34 mouse cellular contexts compared by ENCODE assay signal in genomic region chr5:140455466-140455865, GRCm38 (mm10). TPM values are rescaled to one million over a fixed set of nuclear protein-coding genes. Genes with fewer than 3 reads are reported as not detected.
DNase-seq lines count a peak whose midpoint lies in the region; ATAC-seq and TF ChIP-seq lines count a peak whose summit lies in the region.
"Had no signal": no experiment of that assay in that cellular context is flagged by ENCODE, and none has a peak within 500 bp of the region (broad histone marks: within the 10 kb centered on the region; RNA-seq: fewer than 3 reads in every experiment).

No protein-coding gene starts in this region.

- H3K9me3 ChIP-seq in heart, embryonic 13.5 days, result no peaks in the 10 kb centered on the region
- no peaks in the 10 kb centered on the region for H3K9me3 ChIP-seq in lung, embryonic 14.5 days (ENCODE audit: low read depth, low read length)
- H3K9me3 ChIP-seq: embryonic facial prominence, embryonic 10.5 days; embryonic facial prominence, embryonic 15.5 days; forebrain, embryonic 13.5 days; heart, embryonic 15.5 days; hindbrain, embryonic 10.5 days; intestine, embryonic 15.5 days; lung, embryonic 15.5 days; megakaryocyte, embryonic 14.5 days; midbrain, embryonic 12.5 days; stomach, embryonic 15.5 days had no signal

- no peak overlapping the region for H3K4me3 ChIP-seq in heart, embryonic 13.5 days
- H3K4me3 ChIP-seq in lung, embryonic 14.5 days (ENCODE audit: low read depth, low read length), result no peak overlapping the region
- H3K4me3 ChIP-seq: embryonic facial prominence, embryonic 10.5 days; embryonic facial prominence, embryonic 15.5 days; forebrain, embryonic 13.5 days; gastrocnemius, adult 2 months; heart, embryonic 15.5 days; hindbrain, embryonic 10.5 days; intestine, embryonic 15.5 days; lung, embryonic 15.5 days; megakaryocyte, embryonic 14.5 days; midbrain, embryonic 12.5 days; stomach, embryonic 15.5 days had no signal

- peaks cover 8% of the 10 kb centered on the region for H3K4me1 ChIP-seq in heart, embryonic 13.5 days
- H3K4me1 ChIP-seq in lung, embryonic 14.5 days (ENCODE audit: insufficient read depth), result no peaks in the 10 kb centered on the region
- H3K4me1 ChIP-seq: embryonic facial prominence, embryonic 10.5 days; embryonic facial prominence, embryonic 15.5 days; forebrain, embryonic 13.5 days; hindbrain, embryonic 10.5 days; intestine, embryonic 15.5 days; lung, embryonic 15.5 days; midbrain, embryonic 12.5 days; stomach, embryonic 15.5 days had no signal

- ATAC-seq in heart, embryonic 13.5 days (ENCODE audit: extremely low read depth, insufficient number of reproducible peaks, low FRiP score, low TSS enrichment), result no peak
- ATAC-seq in lung, embryonic 14.5 days (ENCODE audit: insufficient read depth), result no peak; the same call in 1 of the 2 replicates
- ATAC-seq: forebrain, embryonic 13.5 days; hindbrain, embryonic 16.5 days; intestine, embryonic 15.5 days had no signal

- no peak for TF ChIP-seq POLR2A in brain, embryonic 14.5 days (IDR thresholded peaks at IDR 0.05; ENCODE audit: borderline replicate concordance, extremely low read depth, insufficient read depth, insufficient read length, poor library complexity, severe bottlenecking)

- H3K9ac ChIP-seq in heart, embryonic 13.5 days, result peak overlapping the region; percentile 37; the same call in 1 of the 2 replicates
- no peak overlapping the region for H3K9ac ChIP-seq in lung, embryonic 14.5 days
- H3K9ac ChIP-seq: embryonic facial prominence, embryonic 15.5 days; forebrain, embryonic 13.5 days; heart, embryonic 15.5 days; intestine, embryonic 15.5 days; liver, embryonic 14.5 days; lung, embryonic 15.5 days; midbrain, embryonic 12.5 days; stomach, embryonic 15.5 days had no signal

- intact Hi-C loops in heart, postnatal 25 days (cut with DNase I), result no loop called here

- no peaks in the 10 kb centered on the region for H3K36me3 ChIP-seq in heart, embryonic 13.5 days
- no peaks in the 10 kb centered on the region for H3K36me3 ChIP-seq in lung, embryonic 14.5 days (ENCODE audit: insufficient read depth)
- H3K36me3 ChIP-seq: embryonic facial prominence, embryonic 10.5 days; embryonic facial prominence, embryonic 15.5 days; heart, embryonic 15.5 days; hindbrain, embryonic 10.5 days; intestine, embryonic 15.5 days; lung, embryonic 15.5 days; midbrain, embryonic 12.5 days; stomach, embryonic 15.5 days had no signal

- WGBS in heart, embryonic 13.5 days, result 53% methylated on average over 2 of the region's 2 CpGs
- WGBS in lung, embryonic 14.5 days, result 56% methylated on average over 2 of the region's 2 CpGs

- no peak overlapping the region for H3K4me2 ChIP-seq in heart, embryonic 13.5 days
- no peak overlapping the region for H3K4me2 ChIP-seq in lung, embryonic 14.5 days
- H3K4me2 ChIP-seq: embryonic facial prominence, embryonic 15.5 days; forebrain, embryonic 13.5 days; heart, embryonic 15.5 days; intestine, embryonic 15.5 days; lung, embryonic 15.5 days; midbrain, embryonic 12.5 days; stomach, embryonic 15.5 days had no signal

- DNase-seq in heart, postnatal 25 days (ENCODE audit: low spot score), result no peak
- peak; percentile 46 for DNase-seq in lung, embryonic 14.5 days
- no peak for DNase-seq in lung, postnatal 14 days
- DNase-seq in MN1 (ENCODE audit: low spot score), result peak; percentile 48
- DNase-seq in brain, embryonic 14.5 days (ENCODE audit: low read depth), result peak; percentile 37
- DNase-seq: adrenal gland, postnatal 25 days; B cell, adult 2 months; cerebellum, adult 18-20 months; cerebellum, postnatal 25 days; gastrocnemius, adult 2 months; gastrocnemius, postnatal 36 days; heart, adult 18-20 months; kidney, adult 2 months; kidney, postnatal 4 days; layer of hippocampus, postnatal 36 days; liver; lung, postnatal 4 days; right cerebral cortex, postnatal 25 days had no signal

- no peaks in the 10 kb centered on the region for H3K27me3 ChIP-seq in heart, embryonic 13.5 days (replicated peaks)
- H3K27me3 ChIP-seq in lung, embryonic 14.5 days (ENCODE audit: insufficient read depth, low read length), result no peaks in the 10 kb centered on the region
- H3K27me3 ChIP-seq: embryonic facial prominence, embryonic 15.5 days; forebrain, embryonic 13.5 days; heart, embryonic 15.5 days; intestine, embryonic 15.5 days; lung, embryonic 15.5 days; midbrain, embryonic 12.5 days; stomach, embryonic 15.5 days had no signal

- no peak overlapping the region for H3K27ac ChIP-seq in heart, embryonic 13.5 days (replicated peaks)
- no peak overlapping the region for H3K27ac ChIP-seq in lung, embryonic 14.5 days (ENCODE audit: low read depth)
- H3K27ac ChIP-seq: embryonic facial prominence, embryonic 10.5 days; embryonic facial prominence, embryonic 15.5 days; forebrain, embryonic 13.5 days; gastrocnemius, adult 2 months; heart, embryonic 15.5 days; hindbrain, embryonic 10.5 days; intestine, embryonic 15.5 days; kidney, postnatal 0 days; liver, embryonic 14.5 days; lung, embryonic 15.5 days; midbrain, embryonic 12.5 days; stomach, embryonic 15.5 days had no signal

- no peak for TF ChIP-seq CTCF in lung, embryonic 14.5 days (IDR thresholded peaks at IDR 0.05; ENCODE audit: low read depth)
- TF ChIP-seq CTCF in brain, embryonic 14.5 days (IDR thresholded peaks at IDR 0.05; ENCODE audit: borderline replicate concordance, extremely low read depth, insufficient read depth, insufficient read length), result no peak

RNA-seq across cellular contexts. Expression of gene Gm4869, which starts 10.0 kb away (rescaled TPM):
- polyA plus RNA-seq in heart, embryonic 13.5 days (2015; fragmentation: Nextera tagmentation; extraction: Ambion mirVana), result 0.07 and 0.08 TPM in 2 replicates
- not detected for total RNA-seq in heart, postnatal 25 days (2021)
- polyA plus RNA-seq in lung, embryonic 14.5 days (2014; fragmentation: Nextera tagmentation; extraction: Ambion mirVana), result not detected in 2 replicates
- polyA plus RNA-seq in brain, embryonic 14.5 days (2012; rRNA removed), result 0.10 and 0.12 TPM in 2 replicates
- total RNA-seq: gastrocnemius, adult 2 months; gastrocnemius, postnatal 36 days; heart, adult 18-20 months; layer of hippocampus, postnatal 36 days had no signal
- polyA plus RNA-seq: embryonic facial prominence, embryonic 10.5 days; forebrain, embryonic 13.5 days; heart, embryonic 15.5 days; hindbrain, embryonic 10.5 days; hindbrain, embryonic 16.5 days; intestine, embryonic 15.5 days; kidney, postnatal 0 days; limb, embryonic 11.5 days; midbrain, embryonic 12.5 days; neural tube, embryonic 11.5 days; stomach, embryonic 15.5 days had no signal

RNA-seq across cellular contexts. Expression of gene Eif3b, which starts 36.3 kb away (rescaled TPM):
- polyA plus RNA-seq in heart, embryonic 13.5 days (2015; fragmentation: Nextera tagmentation; extraction: Ambion mirVana), result 80.5 and 82.6 TPM in 2 replicates
- 10 to 100 TPM; 84.8 to 87.5 TPM for total RNA-seq in heart, postnatal 25 days (2021)
- polyA plus RNA-seq in lung, embryonic 14.5 days (2014; fragmentation: Nextera tagmentation; extraction: Ambion mirVana), result 172 and 184 TPM in 2 replicates
- polyA plus RNA-seq in brain, embryonic 14.5 days (2012; rRNA removed), result 92.5 and 112 TPM in 2 replicates

RNA-seq across cellular contexts. Expression of gene Chst12, which starts 49.9 kb away (rescaled TPM):
- 16.2 and 17.5 TPM in 2 replicates for polyA plus RNA-seq in heart, embryonic 13.5 days (2015; fragmentation: Nextera tagmentation; extraction: Ambion mirVana)
- 1 to 10 TPM; 6.1 to 6.9 TPM for total RNA-seq in heart, postnatal 25 days (2021)
- 21.5 and 22.0 TPM in 2 replicates for polyA plus RNA-seq in lung, embryonic 14.5 days (2014; fragmentation: Nextera tagmentation; extraction: Ambion mirVana)
- 9.5 and 15.7 TPM in 2 replicates for polyA plus RNA-seq in brain, embryonic 14.5 days (2012; rRNA removed)

Comparison
In these comparisons a context has a peak if more than half of its experiments do, and no peak if none do; other contexts are left out.
1. DNase-seq: peak in lung, embryonic 14.5 days (single experiment), MN1 (single experiment) and brain, embryonic 14.5 days (single experiment); none in heart, postnatal 25 days (single experiment) and lung, postnatal 14 days (single experiment).